Mouse (Mus musculus) layer of hippocampus, adult 18-20 months (tissue): ENCODE data around the gene Tsc22d3. TPM values are rescaled to one million over a fixed set of nuclear protein-coding genes. Genes with fewer than 3 reads are reported as not detected.
"Not testable (repeated sequence)": the region's sequence is repeated elsewhere in the genome, so short reads cannot be mapped to it uniquely, and the experiment has no call there.

Experiments
- DNase-seq, 2 experiments: peaks; one replicate each; pipeline ENCODE4 v3.0.0; 2022; ENCODE audit warnings: low spot score in 2 of 2
- total RNA-seq, 2 experiments: library from RNA; stranded (reverse); gene quantifications; 2 replicates each; pipeline ENCODE4 v1.2.3; 2021

The Tsc22d3 gene
- total RNA-seq, 2 experiments from 2014 or later, result 131 to 148 TPM

- peak in 1 of 2 experiments; percentile 62 for DNase-seq
Observed at GRCm38 (mm10) chrX:140503905-140504304, 96.6 kb downstream of the Tsc22d3 start.

GRCm38 (mm10) chrX:140501401-140502301, 98.8 kb downstream of the Tsc22d3 start:
- DNase-seq, result no peak

- DNase-seq, result no peak
Observed at GRCm38 (mm10) chrX:140500306-140500705, 100.2 kb downstream of the Tsc22d3 start.

DNA sequence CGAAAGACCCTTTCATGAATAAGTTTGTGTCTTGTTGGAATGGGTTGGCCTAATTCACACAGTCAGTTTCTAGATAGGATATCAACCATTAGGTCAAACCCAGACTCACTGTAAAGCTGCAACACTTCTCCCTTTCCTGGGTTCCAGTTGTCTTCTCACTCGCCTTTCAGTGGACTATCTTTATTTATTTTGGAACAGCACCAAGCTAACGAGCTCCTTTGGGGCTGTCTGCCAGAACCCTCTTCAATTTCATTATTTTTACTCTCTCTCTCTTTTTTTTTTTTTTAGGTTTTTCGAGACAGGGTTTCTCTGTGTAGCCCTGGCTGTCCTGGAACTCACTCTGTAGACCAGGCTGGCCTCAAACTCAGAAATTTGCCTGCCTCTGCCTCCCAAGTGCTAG, 102.0 kb downstream of the Tsc22d3 start:
- not testable (repeated sequence) for DNase-seq

DNA sequence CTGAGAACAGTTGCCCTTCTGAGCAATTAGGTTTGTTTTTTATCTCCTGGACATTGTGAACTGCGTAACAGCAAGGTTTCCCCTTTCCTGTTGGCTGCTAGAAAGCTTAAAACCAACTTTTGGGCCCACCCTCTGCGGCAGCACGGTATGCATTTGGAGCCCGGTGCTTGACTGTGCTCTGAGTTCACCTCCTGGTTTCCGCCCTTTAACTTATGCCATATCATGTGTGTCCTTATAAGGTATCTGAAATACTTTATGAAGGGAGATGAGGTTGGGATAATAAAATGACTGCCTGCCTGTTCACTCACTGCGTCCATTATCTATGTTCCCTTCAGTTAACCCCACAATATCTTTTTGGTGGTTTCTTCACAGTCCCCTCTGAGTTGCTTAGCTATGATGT, 106.3 kb downstream of the Tsc22d3 start:
- DNase-seq, result no peak

GRCm38 (mm10) chrX:140493527-140494029, 106.9 kb downstream of the Tsc22d3 start:
- no peak for DNase-seq

DNA sequence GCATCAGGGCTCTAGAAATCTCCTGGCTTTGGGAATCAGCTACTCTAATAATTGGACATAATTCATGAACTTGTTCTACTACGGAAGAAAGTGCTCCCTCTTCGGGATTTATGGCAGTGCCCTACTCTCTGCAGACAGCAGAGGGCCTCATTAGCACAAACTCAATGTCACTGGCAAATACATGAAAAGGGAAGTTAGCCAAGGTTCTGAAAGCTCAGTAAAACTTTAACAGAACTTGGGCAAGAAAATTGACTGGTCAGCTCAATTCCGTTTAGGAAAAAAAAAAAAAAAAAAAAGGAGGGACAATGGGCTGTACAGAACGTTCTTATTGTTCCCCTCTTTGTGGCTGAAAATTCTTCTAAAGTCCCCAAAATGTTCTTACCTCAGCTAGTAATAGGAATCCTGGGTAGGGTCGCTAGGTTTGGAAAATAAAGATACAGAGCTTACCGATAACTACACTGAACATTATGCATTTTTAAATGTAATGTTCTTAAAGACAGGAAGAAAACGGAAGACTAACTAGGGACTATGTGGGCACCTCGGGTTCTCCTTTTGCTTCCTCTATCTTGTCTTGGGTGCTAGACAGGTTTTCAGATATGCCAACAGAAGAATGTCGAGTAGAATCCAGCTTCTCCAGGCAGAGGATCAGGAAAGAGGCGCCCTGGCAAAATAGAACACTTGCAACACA, 108.4 kb downstream of the Tsc22d3 start:
- DNase-seq, result peak in 1 of 2 experiments; percentile 63

DNA sequence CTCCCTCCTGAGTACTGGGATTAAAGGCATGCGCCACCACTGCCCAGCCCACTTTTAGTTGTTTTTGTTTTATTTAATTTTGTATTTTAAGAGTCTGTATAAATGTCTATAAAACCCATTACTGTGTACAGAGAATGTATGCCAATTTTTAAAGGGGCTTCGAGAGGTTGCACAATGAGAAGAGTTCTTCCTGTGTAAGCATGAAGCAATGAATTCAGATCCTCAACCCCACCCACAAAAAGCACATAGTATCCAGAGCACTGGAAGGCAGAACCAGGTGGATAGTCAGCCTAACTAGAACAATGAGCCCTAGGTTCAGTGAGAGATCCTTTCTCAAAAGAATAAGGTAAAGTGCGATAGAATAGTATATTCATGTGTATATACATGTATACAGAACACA, 110.3 kb downstream of the Tsc22d3 start:
- DNase-seq, result no peak

Other genes with a start within 250 kb of the Tsc22d3 start
- 10 to 100 TPM; 64.0 to 80.2 TPM for gene Prps1, start 144.0 kb downstream of the Tsc22d3 start, total RNA-seq
- gene Mid2, start 63.9 kb upstream of the Tsc22d3 start, total RNA-seq, result 10 to 100 TPM; 19.2 to 22.2 TPM
- not detected for gene Tex13b, start 212.8 kb upstream of the Tsc22d3 start, total RNA-seq